Mouse (Mus musculus) heart, postnatal 0 days (tissue): ENCODE data around the gene Adra2c.

Experiments
- CTCF ChIP-seq: IDR thresholded peaks from 2 replicates; pipeline ENCODE4 v1.5.1; 2016; ENCODE audit warnings: antibody characterized with exemption, control low read depth, low read depth
- EP300 ChIP-seq: IDR thresholded peaks from 2 replicates; pipeline ENCODE4 v1.6.1; 2016; ENCODE audit warnings: antibody characterized with exemption, low read depth

DNA sequence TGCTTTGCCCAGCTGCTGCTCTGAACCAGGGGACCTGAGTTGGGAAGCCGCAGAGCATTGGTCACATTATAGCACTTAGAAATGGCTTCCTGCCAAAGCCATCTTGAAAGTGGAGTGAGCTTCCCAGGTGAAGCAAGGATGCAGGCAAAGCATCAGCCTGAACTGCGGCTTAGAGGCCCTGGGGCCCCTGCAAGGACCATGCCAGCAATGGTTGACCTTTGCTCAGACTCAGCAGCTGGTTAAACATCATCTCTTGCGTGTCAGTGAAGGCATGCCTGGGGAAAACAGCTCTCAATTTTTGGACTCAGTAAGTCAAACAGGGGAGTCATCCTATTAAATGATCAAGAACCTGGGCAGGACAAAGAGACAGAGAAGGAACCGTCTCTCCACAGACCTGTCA lies 40.4 kb upstream of the Adra2c start:
- no peak for TF ChIP-seq CTCF
- TF ChIP-seq EP300 = no peak
